Mouse (Mus musculus) ovary, postnatal 10 days (tissue): Measurements from ENCODE around the gene Lrrc4c.

Experiments
- DNase-seq: peaks from one replicate; pipeline ENCODE4 v3.0.0; 2022; ENCODE audit warnings: low spot score

The Lrrc4c gene

GRCm38 (mm10) chr2:97478175-97478924 is 1160.4 kb downstream of the Lrrc4c start:
- DNase-seq = no peak

- no peak for DNase-seq
These were observed 1160.9 kb downstream of the Lrrc4c start for GRCm38 (mm10) chr2:97478925-97479298.

- DNase-seq = no peak
These were observed 1167.0 kb downstream of the Lrrc4c start for GRCm38 (mm10) chr2:97484990-97485389.

GRCm38 (mm10) chr2:97485609-97486008 is 1167.6 kb downstream of the Lrrc4c start:
- no peak for DNase-seq

GRCm38 (mm10) chr2:97487567-97487966 is 1169.6 kb downstream of the Lrrc4c start:
- DNase-seq = no peak

- DNase-seq = no peak
These were observed 1179.1 kb downstream of the Lrrc4c start for GRCm38 (mm10) chr2:97497069-97497468.

- no peak for DNase-seq
These were observed 1184.5 kb downstream of the Lrrc4c start for GRCm38 (mm10) chr2:97502501-97502900.

GRCm38 (mm10) chr2:97504902-97505301 is 1186.9 kb downstream of the Lrrc4c start:
- no peak for DNase-seq

- no peak for DNase-seq
These were observed 1206.4 kb downstream of the Lrrc4c start for GRCm38 (mm10) chr2:97524256-97524922.

- DNase-seq = no peak
These were observed 1207.1 kb downstream of the Lrrc4c start for GRCm38 (mm10) chr2:97525107-97525506.

GRCm38 (mm10) chr2:97530622-97531021 is 1212.7 kb downstream of the Lrrc4c start:
- no peak for DNase-seq

GRCm38 (mm10) chr2:97543691-97544672 is 1226.0 kb downstream of the Lrrc4c start:
- DNase-seq = no peak

GRCm38 (mm10) chr2:97544673-97545071 is 1226.7 kb downstream of the Lrrc4c start:
- no peak for DNase-seq

- no peak for DNase-seq
These were observed 1228.0 kb downstream of the Lrrc4c start for GRCm38 (mm10) chr2:97545946-97546345.

- no peak for DNase-seq
These were observed 1246.5 kb downstream of the Lrrc4c start for GRCm38 (mm10) chr2:97564509-97564908.

GRCm38 (mm10) chr2:97568954-97569353 is 1251.0 kb downstream of the Lrrc4c start:
- no peak for DNase-seq

- DNase-seq = no peak
These were observed 1257.0 kb downstream of the Lrrc4c start for GRCm38 (mm10) chr2:97574921-97575320.

GRCm38 (mm10) chr2:97581132-97581531 is 1263.2 kb downstream of the Lrrc4c start:
- DNase-seq = no peak

GRCm38 (mm10) chr2:97586322-97586721 is 1268.4 kb downstream of the Lrrc4c start:
- no peak for DNase-seq

- DNase-seq = no peak
These were observed 1272.6 kb downstream of the Lrrc4c start for GRCm38 (mm10) chr2:97590563-97590962.

- no peak for DNase-seq
These were observed 1286.2 kb downstream of the Lrrc4c start for GRCm38 (mm10) chr2:97604182-97604581.

GRCm38 (mm10) chr2:97604688-97605215 is 1286.8 kb downstream of the Lrrc4c start:
- no peak for DNase-seq
